Mouse (Mus musculus) E14TG2a.4 (cell line): ENCODE measurements around the gene Toporsl.

Experiments
- CTCF ChIP-seq: conservative IDR thresholded peaks from 2 replicates; pipeline ENCODE4 v1.5.1; 2014; ENCODE audit warnings: low read length
- POU5F1 ChIP-seq: IDR thresholded peaks from 2 replicates; pipeline ENCODE4 v1.6.1; 2014; ENCODE audit warnings: low read length, borderline replicate concordance

DNA sequence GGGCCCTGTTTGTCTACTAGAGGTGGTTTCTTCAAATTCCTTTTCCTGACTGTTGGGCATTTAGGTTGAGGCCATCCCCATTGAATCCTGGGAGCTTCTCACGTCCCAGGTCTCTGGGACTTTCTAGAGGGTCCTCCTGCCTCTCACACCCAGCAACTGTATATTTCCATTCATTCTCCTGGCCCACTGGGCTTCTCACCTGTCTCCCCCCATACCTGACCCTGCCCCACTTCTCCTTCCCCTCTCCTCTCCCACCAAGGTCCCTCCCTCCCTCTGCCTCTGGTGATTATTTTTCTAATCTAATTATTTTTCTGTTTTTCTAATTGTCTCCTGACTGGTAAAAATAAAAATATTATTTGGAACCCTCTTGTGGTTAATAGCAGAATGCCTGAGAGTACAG, 38.4 kb upstream of the Toporsl start:
- TF ChIP-seq CTCF (no peak), POU5F1 (no peak)
